Mouse (Mus musculus) ES-CJ7 (cell line): ENCODE results near the gene Efcab10.

Source experiments
- DNase-seq: peaks from one replicate; pipeline ENCODE4 v3.0.0; 2011; ENCODE audit warnings: low read depth, low spot score

The Efcab10 gene

DNA sequence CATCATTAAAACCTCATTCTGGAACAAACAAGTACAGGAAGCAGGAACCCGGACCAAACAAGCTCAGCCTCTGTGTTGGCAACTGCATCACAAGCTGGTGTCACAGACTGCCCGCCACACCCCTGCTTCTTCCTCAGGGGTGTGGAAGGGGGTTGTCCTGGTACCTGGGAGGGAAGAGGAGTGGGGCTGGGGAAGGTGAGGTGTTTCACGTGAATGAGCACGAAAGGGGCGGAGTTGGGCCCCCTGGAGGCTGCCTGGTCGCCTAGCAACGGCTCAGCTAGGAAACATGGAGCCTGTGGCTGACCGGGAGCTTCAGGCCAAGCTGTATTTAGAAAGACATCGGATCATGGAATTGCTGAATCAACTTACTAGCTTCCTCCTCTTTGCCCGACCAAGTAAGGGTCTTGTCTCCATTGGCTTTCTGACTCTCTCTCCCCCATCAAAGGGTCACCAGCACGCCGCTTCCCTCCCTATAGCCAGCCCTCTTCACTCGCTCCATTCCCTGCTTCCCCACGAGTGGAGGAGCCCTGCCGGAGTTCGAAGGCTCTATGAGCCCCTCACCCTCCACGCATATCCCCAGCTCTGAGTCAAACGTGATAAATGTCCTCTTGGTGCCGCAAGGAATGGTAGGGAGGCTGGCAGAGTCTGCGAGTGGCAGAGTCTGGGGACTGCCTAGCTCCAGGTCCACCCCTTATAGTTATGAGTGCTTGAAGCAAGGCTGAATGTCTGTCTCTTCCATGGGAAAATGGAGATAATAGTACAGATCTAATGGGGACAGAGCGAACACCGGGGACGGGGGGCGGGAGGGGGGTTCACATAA lies at the start of gene Efcab10:
TSS of gene Efcab10 (plus strand) at position 51 of the 820 bp plus-strand sequence.
- DNase-seq = peak; percentile 86

DNA sequence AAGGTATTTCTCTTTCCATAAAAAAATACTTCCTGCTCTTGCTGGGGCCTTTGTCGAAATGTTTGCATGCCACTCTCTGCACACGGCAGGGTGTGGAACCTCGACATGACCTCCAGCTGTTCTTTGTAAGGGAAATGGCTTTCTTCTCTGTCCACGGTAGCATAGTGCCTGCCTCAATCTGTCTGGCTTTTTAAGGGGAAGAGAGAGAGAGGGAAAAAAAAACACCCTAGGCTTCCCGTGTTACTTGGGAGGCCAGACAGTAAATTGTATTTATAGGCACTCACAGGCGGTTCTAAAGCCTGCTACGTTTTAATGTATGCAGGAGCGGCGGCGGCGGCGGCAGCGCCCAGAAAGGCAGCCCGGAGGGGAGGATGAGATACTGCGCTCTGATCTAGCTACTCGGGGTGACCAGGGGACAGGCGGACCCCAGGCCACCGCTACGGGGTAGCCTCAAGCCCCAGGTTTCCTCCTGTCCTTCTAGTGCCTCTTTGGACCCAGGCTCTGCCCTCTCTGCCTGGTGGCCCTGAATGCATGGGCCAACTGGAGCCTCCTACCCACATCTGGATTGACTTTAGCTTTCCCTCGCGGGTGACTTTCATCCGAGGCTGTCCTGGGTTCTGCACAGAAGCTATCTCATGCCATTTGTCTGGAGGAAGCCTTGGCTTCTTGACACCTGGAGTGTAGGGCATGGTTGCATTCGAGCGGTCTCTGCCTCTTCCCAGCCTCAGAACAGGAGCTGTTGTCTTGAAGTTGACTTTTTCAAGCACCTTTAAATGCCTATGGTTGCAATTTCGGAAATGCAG lies 49.5 kb upstream of the Efcab10 start:
- peak; percentile 82 for DNase-seq

DNA sequence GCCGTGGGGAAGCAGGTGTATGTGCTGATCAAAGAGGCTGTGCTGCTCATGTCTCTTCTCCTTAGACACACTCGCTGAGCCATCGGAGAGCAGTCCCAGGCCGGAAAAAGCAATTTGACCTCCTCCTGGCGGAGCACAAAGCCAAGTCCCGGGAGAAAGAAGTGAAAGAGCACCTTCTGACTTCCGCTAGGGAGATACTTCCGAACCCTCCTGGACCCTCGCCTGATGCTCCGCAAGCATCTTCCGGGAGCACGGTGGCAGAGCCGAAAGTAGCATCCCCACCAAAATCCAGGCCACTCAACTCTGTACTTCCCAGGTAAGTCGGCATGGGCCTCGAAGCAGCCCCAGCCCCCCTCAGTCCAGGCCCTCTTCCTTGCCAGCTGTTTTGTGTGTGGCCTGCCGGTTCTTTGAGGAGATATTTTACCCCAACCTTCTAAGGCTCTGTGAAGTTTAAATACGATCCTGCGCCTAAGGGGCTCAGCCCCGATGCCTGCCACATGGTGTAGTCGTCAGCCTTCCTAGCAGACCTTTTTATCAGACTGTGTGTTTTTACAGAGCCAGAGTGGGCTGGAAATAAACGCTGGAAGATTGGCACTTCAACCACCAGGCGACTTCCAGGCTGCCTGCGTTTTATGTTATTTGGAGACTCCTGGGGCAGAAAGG lies 48.8 kb upstream of the Efcab10 start:
- peak; percentile 61 for DNase-seq

DNA sequence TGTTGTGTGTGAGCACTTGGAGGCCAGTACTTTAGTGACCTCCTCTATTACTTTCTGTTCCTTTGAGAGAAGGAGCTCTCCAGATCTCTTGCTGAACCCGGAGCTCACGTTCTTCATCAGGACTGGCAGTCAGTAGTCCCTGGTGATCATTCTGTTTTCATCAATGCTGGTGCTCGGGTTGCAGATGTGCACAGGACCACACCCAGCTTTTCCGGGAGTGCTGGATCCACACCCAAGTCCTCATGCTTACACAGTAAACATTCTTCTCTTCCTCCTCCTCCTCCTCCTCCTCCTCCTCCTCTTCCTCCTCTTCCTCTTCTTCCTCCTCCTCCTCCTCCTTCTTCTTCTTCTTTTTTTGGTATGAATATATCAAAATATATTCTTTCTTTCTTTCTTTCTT lies 42.0 kb upstream of the Efcab10 start:
- peak; percentile 39 for DNase-seq

DNA sequence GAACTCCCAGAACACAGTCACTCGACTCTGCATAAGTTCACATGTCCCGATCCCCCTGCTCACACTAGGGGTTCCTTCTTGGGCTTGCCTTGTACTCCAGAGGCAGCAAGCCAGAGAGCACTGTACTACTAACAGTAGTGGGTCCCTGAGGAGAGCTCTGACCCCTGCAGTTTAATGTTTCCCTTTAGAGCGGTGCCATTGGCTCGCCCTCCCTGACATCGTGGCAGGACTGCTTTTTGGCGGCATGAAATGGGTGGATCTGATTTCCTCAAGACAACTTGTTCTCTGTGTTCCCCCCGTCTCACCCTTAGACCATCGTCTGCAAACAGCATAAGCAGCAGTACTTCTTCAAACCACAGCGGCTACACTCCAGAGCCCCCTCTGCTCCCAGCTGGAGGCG lies 36.3 kb upstream of the Efcab10 start:
- DNase-seq = no peak

DNA sequence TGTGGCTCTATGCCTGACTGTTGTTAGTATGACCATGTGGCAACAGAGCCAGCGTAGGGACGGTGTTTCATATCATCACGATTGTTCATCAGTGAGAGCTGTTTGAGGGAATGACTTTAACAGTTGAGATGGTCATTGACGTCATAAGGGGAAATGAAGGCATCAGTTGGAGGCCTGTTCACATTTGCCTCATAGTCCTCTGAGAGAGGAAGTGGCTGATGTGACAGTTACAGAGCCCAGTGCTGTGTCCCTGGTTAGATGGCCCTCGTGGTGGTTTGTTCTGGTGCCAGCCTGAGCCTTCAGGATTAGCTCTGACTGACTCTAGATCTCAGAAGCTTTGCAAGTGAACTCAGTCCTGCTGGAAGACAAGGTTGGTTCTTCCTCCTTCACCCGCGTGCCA lies 35.4 kb upstream of the Efcab10 start:
- DNase-seq = no peak

DNA sequence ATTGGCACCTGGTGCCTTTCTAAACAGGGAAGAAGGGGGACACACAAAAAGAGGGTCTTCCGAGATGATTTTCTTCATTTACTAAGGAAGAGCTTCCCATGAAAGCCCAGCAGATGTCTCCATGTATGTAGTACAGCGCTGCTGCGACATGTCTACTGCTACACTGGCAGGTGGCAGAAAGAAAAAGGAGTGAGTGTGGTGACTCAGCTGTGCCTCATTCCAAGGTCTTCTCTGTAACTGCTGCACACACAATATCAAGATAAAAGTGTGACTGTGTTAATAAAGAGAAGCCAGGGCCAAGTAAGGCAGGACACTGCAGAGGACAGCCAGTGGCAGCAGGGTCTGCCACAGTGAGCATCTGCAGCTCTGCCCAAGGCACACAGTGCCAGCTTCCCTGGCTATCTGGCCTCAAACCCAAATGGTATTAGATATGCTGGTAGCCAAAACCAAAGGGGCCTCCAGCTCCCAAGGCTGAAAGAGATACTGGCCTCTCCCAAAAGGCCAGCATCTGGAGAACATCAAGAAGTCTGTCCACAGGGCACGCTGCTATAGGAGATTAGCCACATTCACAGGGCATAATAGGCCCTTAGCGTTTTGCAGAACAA lies 34.7 kb upstream of the Efcab10 start:
- DNase-seq = no peak

DNA sequence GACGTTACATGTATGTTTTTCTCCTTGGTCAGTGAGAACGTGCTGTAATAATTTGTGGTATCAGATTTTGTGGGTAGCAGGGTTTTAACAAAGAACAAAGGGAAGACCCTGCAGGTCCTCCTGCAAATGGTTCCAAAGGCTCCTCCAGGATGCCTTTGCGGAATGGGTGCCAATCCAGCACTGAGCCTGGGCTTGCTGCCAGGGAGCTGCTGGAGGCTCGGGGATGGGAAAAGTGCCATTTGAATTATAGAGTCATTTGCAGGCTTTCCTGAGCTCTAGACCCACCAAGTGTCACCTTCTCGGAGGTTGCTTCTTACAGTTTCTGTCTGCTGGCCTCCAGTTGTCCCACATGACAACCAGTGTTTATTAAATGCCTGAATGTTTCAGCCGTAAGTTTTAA lies 33.9 kb upstream of the Efcab10 start:
- DNase-seq = no peak

DNA sequence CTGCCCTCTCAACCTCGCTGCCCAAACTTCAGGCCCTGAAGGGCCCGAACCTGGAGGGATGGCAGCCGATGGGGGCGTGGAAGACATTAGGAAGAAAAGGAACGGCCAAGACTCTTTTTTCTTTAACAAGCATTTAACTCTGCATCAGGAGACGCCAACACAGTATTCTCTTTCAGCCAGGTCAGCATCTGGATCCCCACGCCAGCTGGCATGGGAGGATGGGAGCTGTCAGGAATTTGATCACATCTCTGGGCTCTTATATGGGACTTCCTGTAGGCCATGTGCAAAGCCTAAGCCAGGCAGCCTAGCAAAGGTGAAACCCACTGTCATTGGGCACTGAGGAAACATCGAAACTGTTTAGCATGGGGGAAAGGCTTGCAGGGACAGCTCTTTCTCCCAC lies 30.1 kb upstream of the Efcab10 start:
- no peak for DNase-seq

DNA sequence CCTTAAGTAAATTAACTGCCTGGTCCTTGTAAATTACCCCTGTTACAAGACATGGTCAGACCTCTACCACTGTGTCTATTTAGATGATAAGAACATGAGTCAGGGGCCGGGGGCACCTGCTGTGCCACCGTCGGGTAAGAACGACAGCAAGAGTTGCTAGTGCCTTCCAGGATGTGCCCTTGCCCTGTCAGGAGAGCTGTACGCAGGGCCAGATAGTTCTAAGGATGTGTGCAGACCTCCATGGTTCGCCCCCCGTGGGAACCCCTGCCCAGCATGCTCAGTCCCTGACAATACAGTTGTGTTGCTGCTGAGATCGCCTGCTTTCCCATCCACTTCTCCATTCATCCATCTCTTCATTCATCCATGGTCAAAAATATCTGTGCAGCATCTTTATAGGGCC lies 29.5 kb upstream of the Efcab10 start:
- no peak for DNase-seq

DNA sequence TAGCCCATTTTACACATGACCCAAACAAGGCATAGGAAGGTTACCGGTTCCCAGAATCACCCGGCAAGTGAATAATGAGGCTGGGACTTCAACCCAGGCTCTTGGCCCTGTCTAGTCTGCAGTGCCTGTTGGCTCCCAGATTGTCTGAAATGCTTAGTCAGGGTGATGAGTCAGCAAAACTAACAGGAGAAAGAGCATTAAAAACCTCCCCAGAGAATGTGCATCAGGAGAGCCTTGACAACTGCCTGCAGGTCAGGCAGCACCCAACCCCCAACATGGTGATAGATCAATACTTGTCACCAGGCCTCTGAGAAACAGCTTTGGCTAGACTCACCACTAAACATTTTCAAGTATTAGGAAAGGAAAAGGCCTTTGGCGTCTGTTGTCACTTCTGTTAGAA lies 25.1 kb upstream of the Efcab10 start:
- no peak for DNase-seq

DNA sequence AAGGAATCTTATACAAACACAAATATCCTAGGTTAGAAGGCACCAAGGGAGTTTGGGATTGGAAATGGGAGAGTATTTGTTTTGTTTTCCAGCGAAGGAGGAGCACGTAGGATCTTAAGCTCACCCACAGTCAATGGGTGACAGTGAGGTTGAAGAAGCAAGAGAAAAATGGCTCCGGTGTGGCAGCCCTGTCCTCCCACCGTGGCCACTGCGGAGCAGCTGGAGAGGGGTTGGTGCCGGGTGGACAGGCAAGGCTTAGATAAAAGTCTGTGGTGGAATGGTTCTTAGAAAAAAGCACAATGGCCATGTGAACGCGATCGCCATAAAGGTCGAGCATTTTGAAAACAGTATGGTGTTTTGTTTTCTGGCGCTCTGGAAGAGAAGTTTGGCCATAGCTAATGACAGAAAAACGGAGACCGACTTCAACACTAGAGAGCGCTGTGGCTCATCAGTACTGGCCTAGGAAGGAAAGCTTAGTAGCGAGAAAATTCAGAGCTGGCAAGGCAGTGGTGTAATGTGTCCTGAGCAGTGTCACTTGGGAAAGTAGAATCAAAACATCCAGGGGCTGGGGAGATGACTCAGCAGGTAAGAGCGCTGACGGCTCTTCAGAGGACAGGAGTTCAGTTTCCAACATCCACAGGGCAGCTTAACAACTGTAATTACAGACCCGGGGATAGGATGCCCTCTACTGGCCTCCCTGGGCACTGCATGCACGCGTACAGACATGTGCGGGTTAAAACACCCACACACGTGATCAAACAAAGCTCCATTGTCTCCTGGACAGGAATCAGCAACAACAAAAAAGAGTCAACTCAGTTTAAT lies 14.8 kb upstream of the Efcab10 start:
- peak; percentile 89 for DNase-seq

DNA sequence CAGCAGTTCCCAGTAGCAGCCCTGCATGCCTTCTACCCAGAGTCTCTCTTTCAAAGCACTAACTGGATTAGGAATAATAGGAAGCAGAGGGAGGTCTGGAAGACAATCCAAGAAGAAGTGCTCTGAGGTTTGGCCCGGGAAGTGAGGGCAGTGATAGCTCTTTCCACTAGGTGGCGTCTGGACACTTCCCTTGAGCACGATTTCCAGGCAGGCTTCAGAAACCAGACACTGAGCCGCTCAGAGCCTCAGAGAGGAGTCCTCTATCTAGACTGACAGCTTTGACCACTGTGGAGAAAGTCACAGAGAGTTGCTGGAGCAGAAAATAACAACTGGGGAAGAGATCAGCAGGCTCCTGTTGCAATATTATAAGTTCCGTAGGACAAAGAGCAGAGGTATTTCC lies 5.8 kb upstream of the Efcab10 start:
- DNase-seq = peak; percentile 80

DNA sequence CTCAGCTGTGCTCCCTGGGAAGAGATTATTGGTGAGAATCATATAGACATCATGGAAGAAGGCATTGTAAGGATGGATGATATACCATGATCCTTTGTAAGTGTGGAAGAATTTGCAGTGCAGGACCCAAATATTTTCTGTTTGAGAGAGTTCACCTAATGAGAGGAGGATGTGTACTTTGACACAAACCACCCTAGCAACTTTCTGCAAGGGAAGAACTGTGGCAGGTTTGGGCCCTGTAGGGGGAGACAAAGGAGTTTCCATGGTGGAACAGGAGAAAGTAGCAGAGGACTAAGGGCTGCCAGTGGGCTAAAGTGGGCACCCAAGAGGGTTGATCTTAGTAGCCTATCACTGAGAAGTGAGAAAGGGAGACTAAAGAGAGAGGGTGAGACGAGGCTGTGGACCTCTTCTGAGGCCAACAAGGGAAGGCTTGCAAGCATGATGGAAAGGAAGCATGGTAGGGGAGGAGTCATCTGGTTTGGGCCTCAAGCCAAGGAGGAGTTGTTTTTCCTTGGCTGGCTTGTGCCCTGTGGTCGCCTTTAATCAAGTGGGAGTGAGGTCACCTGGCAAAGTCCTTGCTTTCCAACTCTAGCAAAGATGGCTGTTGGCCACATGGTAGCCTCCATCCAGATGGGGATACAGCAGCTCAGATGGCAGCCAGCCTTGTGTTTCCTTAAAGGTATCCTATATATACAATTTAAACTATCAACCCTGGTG lies 3.7 kb upstream of the Efcab10 start:
- no peak for DNase-seq

DNA sequence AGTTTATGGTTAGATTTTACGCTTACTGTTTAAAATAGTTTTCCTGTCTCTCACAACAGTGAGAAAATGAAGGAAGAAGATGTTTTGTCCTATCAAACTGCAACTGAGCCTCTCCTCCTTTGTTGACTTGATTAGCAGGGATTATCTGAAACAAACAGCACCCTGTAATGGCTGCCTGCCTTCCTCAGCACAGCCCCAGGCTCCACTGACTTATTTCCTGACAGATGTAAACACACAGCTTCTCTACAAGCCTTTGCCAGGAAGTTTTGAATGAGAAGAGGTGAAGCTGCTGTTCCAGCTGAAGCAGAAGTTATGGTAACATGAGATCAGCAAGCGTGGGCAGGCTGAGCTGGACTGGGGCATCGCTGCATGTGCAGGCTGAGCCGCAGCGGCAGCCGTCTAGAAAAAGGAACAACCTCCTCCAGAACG lies 8.6 kb downstream of the Efcab10 start:
- no peak for DNase-seq

DNA sequence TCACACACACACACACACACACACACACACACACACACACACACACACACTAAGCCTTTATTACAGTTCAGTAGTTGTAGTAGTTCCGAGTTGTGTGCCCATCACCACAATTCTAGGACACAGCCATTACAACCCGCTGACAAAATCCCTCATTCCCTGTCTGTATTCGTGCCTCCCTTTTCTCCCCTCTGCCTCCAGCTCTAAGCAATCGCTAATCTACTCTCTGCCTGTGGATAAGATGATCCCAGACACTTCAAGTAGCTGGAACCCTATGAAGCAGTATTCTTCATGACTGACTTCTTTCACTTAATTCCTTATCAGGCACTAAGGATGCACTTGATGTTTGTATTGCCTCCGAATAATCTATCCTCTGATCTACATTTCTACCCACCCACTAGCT lies 10.3 kb downstream of the Efcab10 start:
- DNase-seq = no peak

DNA sequence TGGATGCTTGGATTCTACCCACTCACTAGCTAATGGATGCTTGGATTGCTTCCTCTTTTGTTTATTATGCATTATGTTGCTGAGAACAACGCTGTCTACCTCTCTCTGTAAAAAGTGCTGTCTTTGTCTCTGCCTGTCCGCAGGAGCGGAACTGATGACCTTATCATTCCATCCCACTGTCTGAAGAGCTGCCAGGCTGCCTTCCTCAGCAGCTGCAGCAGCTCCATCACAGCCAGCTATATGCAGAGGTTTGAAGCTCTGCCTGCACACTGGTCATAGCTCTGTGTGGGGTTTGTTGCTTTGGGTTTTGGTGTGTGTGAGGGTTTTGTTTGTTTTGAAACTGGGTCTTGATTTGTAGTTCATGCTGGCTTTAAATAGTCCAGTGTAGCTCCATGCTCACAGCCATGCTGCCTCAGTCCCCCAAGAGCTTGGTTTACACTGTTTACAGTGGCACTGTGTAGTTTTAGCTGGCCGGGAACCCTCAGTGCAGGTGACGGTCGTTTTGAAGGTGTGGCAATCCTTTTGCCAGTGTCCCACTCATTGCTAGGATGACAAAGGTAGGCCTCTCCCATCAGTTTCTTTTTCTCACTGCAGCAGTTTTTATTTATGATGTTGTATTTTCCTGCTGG lies 10.9 kb downstream of the Efcab10 start:
- DNase-seq = no peak

DNA sequence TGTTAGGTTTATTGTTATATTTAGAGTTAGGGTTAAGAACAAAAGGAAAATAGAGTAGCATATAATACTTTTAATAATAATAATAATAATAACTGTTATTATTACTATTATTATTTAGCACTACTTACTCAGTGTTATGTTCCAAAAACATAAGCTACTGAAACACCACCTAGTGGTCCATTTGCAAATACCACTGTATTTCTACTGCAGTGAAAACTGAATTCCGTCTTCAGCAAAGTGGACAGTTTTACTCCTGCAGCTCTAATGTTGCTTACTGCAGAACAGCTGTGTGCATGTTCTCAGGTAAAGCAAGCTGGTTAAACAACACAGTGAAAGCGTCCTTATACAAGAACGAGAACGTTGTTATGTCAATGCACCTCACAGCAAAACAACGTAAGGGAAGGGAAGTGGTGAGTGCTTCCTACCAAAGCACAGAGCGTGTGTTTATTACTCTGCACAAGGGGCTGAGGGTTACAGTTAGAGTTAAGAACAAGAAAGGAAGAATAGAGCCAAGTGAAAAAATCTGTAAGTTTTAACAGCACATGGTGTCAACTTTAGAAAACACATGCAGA lies 17.0 kb downstream of the Efcab10 start:
- DNase-seq = no peak

DNA sequence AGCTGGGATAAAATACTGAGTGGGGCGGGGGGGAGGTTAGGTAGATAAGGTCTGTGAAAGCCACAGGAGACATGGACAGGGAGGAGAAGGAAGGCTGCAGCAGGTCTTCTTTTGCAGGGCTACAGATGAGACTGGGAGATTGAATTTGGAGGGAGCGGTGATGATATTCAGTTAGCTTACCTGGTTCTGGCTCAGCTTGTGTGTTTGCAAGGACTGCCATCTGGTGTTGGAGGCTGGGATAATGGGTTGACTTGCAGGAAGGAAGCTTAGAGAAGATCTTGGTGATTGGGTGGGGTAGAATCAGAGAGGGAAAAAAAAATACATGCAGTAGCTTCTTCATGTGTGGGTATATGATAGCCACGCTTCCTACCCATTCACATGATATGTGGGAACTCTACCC lies 29.7 kb downstream of the Efcab10 start:
- peak; percentile 80 for DNase-seq

DNA sequence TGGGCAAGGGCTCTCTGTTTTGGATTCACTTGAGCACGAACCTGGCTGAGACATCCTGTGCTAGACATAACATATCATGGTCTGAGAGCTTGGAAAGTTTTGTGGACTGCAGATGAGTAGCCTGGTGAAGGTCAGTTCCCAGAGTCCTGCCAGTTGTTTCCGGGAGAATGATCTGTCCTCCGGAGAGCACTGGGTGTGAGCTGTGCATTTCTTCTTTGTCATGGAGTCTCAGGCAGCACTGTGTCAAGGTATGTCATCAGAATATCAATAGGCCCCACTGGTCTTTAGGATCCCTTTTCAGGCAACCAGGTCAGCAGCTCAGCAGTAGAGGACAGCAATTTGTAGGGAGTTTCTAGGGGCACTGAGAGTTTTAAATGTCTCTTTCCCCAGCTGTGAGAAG lies 32.6 kb downstream of the Efcab10 start:
- peak; percentile 85 for DNase-seq
